Mouse (Mus musculus): ENCODE measurements at regions not wholly inside any gene's neighbourhood (a gene's known extent, or its start where the extent isn't known, plus 50 kb on each side); places are given as distances from the start of the nearest gene placed in this dataset.

DNA sequence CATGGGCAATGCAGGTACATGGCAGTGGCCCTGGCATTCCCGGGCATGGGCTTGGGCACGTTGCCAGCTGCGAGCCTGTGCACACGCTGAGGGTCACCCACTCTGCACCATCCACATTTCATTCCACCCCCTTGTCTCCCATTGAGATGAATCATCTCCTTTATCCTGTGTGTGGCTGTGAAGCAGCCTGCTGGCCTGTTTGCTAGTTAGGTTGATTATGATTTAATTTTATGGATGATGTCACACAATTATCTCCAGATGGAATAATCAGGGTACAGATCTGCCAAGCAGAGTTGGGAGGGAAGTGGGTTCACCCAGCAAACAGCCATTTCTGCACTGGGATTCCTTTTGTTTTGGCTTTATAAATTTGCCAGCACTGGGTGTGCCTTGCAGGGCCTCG is 314.1 kb upstream of the Tgfbr2 start:
- TF ChIP-seq CTCF (IDR thresholded peaks at IDR 0.05) (no peak), POLR2A (IDR thresholded peaks at IDR 0.05; ENCODE audit: insufficient read depth, low read depth, low read length) (no peak), EP300 (IDR thresholded peaks at IDR 0.05; ENCODE audit: insufficient read depth, low read depth, low read length) (no peak)

All from heart, adult 2 months (tissue).